Mouse (Mus musculus) small intestine, adult 2 months (tissue): ENCODE measurements around the gene Hist2h2ab.
"Not testable (repeated sequence)": the region's sequence is repeated elsewhere in the genome, so short reads cannot be mapped to it uniquely, and the experiment has no call there.

Experiments
- CTCF ChIP-seq: fragments of 200-500 bp; IDR thresholded peaks from 2 replicates; pipeline ENCODE4 v1.5.1; 2012; ENCODE audit warnings: low read depth, mild to moderate bottlenecking, control low read depth, inconsistent platforms, low read length, moderate library complexity, mixed read lengths; ENCODE audit not compliant: insufficient replicate concordance, insufficient read length; ENCODE audit errors: extremely low read depth
- POLR2A ChIP-seq: fragments of 200-500 bp; IDR thresholded peaks from 2 replicates; pipeline ENCODE4 v1.6.1; 2012; ENCODE audit warnings: low read depth, mild to moderate bottlenecking, control low read depth, inconsistent platforms, low read length, moderate library complexity

DNA sequence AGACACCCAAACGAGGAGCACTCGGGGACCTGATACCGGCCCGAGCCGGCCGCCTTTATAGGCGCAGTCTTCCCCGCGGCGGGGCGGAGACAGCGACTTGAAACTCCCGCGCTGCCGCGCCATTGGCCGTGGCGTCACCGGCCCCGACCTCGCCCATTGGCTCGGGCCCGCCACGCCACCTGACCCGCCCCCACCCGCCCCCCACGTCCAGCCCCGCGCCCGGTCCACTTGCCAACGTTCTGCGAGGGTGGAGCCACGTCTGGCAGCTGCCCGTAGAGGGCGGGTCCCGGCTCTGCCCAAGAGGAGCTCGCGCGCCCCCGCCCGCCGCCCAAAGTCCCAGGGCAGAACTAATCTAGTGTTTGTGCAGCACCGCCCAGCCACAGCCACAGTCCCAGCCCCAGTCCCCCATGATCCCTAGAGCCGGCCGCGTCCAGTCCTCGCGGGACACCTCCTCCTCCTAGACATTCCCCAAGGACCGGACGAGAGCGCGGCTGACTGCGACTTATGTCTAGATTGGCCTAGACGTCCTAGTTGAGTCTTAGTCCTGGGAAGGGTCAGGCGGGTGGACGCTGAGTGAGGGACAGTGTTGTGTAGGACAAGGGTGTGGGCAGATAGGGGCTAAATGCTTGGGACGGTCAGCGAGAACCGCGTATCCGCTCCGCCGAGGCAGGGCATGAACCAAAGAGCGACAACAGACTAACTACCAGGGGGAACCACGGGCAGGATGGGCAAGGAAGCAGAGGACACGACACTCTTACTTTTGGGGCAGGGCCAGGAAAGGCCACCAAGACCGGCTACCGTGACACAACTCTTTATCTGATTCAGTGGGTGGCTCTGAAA, 19.5 kb downstream of the Hist2h2ab start, which contains the start of gene Hist2h3c2:
- not testable (repeated sequence) for TF ChIP-seq CTCF, POLR2A
